Mouse (Mus musculus): ENCODE measurements around the gene Prkca. TPM values are rescaled to one million over a fixed set of nuclear protein-coding genes. Genes with fewer than 3 reads are reported as not detected.
"Not testable (repeated sequence)": the region's sequence is repeated elsewhere in the genome, so short reads cannot be mapped to it uniquely, and the experiment has no call there.

Prkca gene
- polyA plus RNA-seq, 2 experiments from 2014 or later: 11.7 to 15.3 TPM

GRCm38 (mm10) chr11:108101280-108101950 is 242.3 kb downstream of the Prkca start:
- no peak for ATAC-seq

DNA sequence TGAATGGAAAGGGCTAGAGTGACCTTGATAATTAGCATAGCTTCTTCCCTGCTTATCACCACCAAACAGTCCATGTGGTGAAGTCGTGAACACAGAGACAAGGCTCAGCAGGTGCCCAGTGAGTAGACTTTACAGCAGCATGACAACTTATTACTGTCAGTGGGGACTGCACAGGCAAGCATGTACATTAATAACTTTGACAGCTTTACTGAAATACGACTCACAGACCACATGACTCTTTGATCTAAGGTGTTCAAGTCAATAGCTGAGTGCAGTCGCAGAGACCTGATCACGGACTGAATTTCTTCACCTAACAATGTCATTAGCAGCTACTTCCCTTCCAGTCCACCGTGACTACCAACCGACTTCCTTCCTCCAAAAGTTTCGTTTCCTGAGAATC is 245.4 kb downstream of the Prkca start:
- ATAC-seq: peak; percentile 44

DNA sequence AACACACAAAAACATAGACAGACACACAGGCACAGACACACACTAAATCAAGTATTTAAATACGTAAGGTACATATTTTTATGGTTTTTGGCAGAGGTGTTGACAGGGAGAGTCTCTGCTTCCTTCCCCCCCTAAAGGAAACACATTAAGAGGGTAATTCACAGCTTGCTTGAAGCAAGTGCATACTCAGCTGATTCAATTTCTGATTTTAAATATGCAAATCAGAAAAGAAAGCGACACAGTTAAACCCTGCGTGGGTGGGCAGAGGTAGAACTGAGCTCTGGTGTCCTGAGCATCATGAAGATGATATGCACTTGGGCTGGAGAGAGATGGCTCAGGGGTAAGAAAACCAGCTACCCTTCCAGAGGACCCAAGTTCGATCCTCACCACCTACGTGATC is 248.9 kb downstream of the Prkca start:
- peak; percentile 69 for ATAC-seq

DNA sequence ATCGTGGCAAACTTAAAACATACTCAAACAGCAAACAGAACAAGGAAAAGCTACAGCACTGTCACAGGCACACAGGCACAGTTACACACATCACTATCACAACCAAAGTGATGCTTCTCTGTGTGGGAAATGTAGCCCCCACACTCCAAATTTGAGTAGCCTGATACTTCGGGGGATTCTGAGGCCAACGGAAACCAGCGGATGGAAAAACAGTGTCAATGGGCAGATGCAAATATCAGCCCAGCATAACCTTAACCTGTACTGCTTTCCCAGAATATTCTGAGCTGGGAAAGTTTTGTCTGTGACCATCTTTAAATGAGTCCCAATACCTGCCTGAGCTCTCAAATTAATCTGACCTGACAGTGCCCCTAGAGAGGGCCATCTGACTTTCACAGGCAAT is 250.5 kb downstream of the Prkca start:
- no peak for ATAC-seq

GRCm38 (mm10) chr11:108091238-108091637 is 252.5 kb downstream of the Prkca start:
- no peak for ATAC-seq

DNA sequence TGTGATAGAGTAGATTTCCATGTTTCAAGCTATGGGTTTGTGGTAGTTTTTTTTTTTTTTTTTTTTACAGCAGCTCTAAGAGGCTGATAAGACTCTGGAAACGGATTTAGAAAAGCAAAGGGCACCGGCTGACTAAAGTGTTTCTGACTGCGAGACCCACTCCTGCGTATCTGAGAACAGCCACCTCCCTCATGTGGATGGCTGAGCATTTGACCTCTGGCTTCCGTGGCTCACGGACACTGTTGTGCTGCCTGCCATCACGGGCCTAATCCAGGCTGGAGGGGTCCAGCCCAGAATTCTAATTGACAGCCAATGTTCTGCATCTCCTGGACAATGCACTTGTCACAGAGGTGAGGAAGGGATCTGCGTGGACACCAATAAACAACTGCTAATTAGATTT is 253.0 kb downstream of the Prkca start:
- no peak for ATAC-seq

GRCm38 (mm10) chr11:108088063-108088462 is 255.7 kb downstream of the Prkca start:
- peak; percentile 70 for ATAC-seq

DNA sequence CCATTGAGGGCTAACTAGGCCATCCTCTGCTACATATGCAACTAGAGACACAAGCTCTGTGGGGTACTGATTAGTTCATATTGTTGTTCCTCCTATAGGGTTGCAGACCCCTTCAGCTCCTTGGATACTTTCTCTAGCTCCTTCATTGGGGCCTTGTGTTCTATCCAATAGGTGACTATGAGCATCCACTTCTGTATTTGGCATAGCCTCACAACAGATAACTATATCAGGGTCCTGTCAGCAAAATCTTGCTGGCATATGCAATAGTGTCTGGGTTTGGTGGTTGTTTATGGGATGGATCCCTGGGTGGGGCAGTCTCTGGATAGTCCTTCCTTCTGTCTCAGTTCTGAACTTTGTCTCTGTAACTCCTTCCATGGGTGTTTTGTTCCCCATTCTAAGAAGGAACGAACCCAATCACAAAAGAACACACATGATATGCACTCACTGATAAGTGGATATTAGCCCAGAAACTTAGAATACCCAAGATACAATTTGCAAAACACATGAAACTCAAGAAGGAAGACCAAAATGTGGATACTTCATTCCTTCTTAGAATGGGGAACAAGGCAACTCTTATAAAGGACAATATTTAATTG is 256.5 kb downstream of the Prkca start:
- ATAC-seq: not testable (repeated sequence)

DNA sequence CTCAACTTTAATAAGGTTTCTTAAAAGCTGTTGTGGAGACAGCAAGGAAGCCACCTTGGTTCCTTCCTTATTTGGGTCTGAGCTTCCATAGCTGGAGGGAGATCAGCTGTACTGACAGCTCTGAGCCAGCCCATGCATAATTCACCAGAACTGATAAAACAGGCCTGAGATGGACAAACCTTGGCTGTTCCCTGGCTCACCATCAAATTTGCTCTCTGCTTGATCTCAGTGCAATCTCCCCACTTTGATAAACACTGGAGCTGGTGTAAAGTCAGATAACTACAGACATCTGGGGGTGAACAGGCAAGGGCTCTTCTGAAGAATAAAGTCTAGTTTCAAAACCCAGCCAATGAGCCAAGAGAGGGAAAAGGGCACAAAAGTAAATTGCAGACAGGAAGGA is 261.1 kb downstream of the Prkca start:
- ATAC-seq: no peak

- ATAC-seq: no peak
Measured at GRCm38 (mm10) chr11:108079946-108080650, 263.6 kb downstream of the Prkca start.

- no peak for ATAC-seq
Measured at GRCm38 (mm10) chr11:108079454-108079853, 264.3 kb downstream of the Prkca start.

- no peak for ATAC-seq
Measured at GRCm38 (mm10) chr11:108077514-108077913, 266.2 kb downstream of the Prkca start.

DNA sequence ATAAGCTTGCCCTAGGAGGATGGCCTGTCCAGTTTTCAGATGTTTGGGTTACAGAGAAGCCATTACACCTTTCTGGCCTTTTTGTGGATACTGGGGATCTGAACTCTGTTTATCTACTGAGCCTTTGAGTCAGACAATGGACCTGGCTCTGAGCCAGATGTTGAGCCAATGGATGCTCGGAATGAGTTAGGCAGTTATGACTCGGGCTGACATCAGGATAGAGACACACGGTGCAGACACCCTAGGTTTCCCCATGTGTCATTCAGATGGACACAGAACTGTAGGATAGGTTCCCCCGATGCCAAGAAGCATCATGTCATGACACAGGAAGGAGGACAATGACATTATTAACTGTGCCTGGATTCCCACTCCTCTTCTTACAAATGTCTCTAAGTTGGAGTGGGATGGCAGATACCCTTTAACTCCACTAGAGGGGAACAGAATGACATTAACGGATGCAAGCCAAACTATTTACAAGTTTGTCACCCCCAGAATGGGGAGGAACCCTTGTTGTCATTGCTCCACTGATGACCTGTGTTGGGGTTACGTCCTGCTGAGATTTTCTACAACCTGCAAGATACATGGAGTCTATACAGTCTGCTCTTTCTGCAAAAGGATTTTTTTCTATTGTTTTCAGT is 271.0 kb downstream of the Prkca start:
- ATAC-seq: no peak

DNA sequence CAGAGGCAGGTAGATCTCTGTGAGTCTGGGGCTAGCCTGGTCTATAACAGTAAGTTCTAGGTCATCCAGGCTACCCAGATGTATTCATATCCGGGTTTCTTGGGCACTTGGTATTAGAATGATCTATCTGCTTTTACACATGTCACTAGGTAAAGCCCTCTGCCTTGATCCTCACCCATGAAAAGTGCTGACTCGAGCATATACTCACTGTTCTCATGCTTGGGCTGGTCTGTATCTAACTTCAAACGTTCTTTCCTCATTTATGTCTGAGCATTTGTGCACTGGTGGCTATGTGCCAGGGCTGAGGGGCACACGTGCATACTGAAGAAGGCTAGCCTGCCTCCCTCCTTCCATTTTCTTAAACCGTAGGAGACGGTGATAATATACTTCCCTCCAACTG is 272.5 kb downstream of the Prkca start:
- no peak for ATAC-seq

- no peak for ATAC-seq
Measured at GRCm38 (mm10) chr11:108070038-108070437, 273.7 kb downstream of the Prkca start.

DNA sequence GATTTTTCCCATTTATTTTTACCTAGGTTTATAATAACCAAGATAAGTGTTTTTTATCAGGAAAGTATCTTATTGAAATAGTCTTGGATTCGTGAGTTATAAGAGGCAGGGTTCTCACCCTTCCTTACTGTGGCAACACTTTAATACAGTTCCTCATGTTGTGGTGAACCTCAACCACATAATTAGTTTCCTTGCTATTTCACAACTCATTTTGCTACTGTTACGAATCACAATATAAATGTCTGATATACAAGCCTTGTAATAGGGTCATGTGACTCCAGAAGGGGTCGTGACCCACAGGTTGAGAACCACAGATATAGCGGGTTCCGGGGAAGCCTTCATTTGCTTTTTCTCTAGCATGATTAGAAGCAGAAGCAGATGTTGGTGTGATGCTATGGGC is 275.3 kb downstream of the Prkca start:
- peak; percentile 43 for ATAC-seq

DNA sequence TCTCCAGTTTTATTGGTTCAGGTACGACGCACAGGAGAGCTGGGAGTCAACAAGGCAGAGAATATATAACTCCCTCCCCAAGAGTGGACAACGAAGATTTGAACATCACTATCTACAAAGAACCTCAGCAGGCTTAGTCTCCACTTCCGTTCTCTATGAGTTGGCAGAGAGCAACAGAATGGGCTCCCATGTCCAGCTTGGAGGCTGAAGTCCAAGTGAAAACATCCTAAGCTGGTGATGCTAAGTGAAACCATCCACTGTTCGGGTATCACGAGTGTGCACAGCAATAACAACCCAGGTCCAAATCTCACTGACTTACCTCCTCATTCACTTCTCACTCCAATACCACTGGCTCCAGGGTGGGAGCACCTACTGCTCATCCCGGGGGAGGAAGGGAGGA is 276.6 kb downstream of the Prkca start:
- no peak for ATAC-seq

DNA sequence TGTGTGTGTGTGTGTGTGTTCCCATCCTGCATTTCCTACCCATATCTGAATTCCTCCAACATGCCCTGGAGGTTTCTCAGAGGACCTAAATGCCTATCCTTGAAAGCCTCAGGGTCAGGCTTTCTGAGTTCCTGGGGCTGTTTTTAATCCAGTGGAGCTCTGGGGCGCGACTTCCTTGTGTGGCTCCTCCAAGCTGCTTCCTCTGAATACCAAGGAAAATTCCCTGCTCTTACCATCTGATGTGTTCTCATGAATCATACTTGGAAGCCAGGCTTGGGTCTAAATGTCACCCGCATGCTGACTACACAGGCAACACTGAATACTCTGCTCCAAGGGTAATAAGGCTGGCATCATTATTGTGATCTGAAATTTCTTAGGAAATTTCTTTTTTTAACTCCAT is 279.3 kb downstream of the Prkca start:
- no peak for ATAC-seq

DNA sequence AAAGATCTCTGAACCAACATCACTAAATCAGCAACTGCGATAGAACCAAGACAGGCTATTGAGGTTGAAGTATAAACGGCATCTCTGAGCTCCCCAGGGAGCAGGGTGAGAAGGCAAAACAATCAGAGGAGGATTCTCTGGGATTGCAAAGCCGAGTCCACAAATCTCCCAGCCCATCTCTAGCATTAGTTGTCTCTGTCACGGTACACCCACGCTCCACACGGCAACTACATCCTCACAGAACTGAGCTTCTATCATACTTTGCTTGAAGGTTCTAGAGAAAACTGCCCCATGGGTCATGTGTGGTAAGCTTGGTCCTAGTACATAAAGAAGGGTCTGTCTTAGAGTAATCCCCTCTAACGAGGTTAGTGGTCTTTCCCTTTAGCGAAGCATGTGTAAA is 280.6 kb downstream of the Prkca start:
- ATAC-seq: no peak

DNA sequence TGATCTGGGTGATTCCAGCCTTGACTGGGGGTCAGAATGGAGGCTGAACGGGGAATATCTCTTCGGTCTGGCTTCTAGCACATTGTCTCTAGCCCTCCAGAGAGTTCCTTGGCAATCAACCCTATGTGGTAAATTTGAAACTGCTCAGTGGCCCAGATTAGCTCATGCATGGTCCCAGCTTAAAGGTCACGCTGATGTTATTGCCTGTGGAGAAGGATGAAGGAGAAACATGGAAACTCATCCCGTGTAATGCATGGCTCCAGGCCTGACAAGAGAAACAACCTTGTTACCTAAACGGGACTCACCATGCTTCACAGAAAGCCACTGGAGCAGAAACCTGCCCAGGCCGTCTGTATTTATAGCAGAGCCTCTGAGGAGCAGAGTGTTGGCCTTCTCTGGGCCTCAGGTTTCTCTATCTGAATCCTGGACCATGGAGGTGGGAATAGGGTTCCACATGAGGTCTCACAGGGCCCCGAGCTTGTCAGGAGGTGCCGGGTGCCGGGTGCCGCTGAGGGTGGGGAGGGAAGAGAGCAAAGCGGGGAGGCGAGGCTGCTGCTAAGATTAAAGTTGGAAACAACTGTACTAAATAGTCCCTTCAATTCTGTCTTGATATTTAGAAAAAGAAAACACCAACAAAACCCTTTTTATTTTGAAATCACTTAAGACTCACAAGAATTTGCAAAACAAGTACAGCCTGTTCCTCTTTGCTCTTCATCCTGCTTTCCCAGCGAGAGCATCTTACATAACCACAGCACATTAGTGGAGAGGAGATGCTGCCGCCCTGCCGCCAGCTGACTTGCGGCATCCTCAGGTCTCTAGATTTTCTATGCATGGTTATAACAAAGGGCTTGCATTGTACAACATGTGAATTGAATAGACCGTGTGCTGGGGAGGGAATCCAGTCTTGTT is 281.9 kb downstream of the Prkca start:
- ATAC-seq: no peak

DNA sequence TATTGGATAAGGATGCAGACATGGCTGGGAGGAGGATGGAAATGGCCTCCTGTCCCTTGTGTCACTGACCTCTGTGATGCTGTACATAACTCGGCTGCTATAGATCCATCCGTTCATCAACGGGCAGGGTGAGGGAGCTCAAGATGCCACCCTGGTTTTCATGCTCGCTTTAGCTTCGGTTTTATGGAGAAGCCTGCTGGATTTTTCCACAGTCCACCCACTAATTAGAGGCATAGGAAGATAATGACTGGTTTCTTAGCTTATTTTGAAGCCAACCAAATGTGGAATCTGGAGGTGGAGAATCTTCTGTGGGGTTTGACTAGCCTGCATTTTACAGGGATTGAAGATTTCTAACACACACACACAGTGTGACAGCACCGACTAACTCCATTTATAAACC is 286.6 kb downstream of the Prkca start:
- no peak for ATAC-seq

DNA sequence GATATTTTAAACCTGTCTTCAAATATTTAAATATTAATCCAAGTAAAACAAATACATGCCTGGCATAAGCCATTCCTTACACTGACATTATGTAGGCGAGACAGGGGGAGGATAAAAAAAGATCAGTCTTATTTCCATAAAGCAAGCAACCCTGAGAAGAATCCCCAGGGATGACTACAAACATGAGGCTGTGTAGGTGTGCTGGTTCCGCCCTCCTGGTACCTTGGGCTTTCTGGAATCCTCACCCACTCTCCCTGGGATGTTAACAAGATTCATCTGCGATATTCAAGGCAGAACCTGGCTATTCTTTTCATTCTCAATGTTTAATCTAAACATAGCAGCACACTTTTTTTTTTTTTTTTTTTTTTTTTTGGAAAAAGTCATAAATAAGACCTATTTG is 289.1 kb downstream of the Prkca start:
- no peak for ATAC-seq

DNA sequence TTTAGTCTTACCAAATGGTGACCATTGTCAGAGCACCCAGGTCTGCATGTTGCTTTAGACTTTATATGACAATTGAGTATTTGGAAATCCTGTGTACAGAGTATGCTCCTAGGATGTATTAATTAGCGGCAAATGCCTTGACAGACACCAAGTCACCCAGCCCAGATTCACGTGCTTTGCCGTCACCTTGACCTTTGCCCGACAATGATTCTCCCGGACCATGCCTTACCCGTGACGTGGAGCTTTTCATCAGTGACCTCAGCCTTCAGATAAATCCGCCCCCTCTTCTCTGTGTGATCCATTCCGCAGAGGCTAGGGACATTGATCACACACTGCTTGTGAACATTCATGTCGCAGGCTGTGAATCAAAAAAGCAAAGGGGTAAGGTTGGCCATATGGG is 290.0 kb downstream of the Prkca start:
- ATAC-seq: no peak

All from activated CD4-positive, CD25-positive, alpha-beta regulatory T cell, adult 4 months (primary cell).